In genomic region chr13:55210193-55210970, GRCm38 (mm10) we compare ENCODE assay signal across 8 mouse cellular contexts. TPM values are rescaled to one million over a fixed set of nuclear protein-coding genes. Genes with fewer than 3 reads are reported as not detected.
A peak's percentile ranks its signal among the peaks of the same experiment; 100 is the strongest.
DNase-seq lines count a peak whose midpoint lies in the region; ATAC-seq lines count a peak whose summit lies in the region.

No protein-coding gene starts in this region.

- DNase-seq in adrenal gland, postnatal 10 days, result peak; percentile 58
- DNase-seq in cerebellum, postnatal 14 days, result peak; percentile 82 to 83
- DNase-seq in layer of hippocampus, adult 9-11 months, result peak; percentile 28
- DNase-seq in lung, postnatal 25 days (ENCODE audit: low spot score), result peak; percentile 65
- DNase-seq in ovary, postnatal 36 days (ENCODE audit: low spot score), result peak; percentile 71
- DNase-seq in Muller cell, postnatal 12 days (ENCODE audit: inconsistent ontology term), result no peak

- ATAC-seq in frontal cortex, adult (ENCODE audit: low TSS enrichment), result peak; percentile 26
- peak; percentile 3 to 44; a peak in 3 of 4 replicates for ATAC-seq in hematopoietic stem cell, adult 5-6 weeks (replicated peaks in 1 of 2; ENCODE audit: insufficient read depth in 1 of 2, low FRiP score in 2 of 2, low TSS enrichment in 1 of 2, low read depth in 1 of 2, poor library complexity in 2 of 2, severe bottlenecking in 2 of 2)

RNA-seq across cellular contexts. Expression of gene Nsd1, which starts 0.8 kb away (rescaled TPM):
- total RNA-seq in adrenal gland, postnatal 10 days (2021), result 100 to 1,000 TPM in 1 of 2 experiments, 10 to 100 TPM in 1; 99.2 to 130 TPM
- total RNA-seq in hematopoietic stem cell, adult 5-6 weeks (2017), result 96.2 and 115 TPM in 2 replicates

RNA-seq across cellular contexts. Expression of gene Fgfr4, which starts 57.9 kb away (rescaled TPM):
- total RNA-seq in adrenal gland, postnatal 10 days (2021), result 10 to 100 TPM; 22.3 to 28.2 TPM
- total RNA-seq in hematopoietic stem cell, adult 5-6 weeks (2017), result not detected in 2 replicates

Comparison
In these comparisons a context has a peak if more than half of its experiments do, and no peak if none do; other contexts are left out.
1. RNA of gene Fgfr4, which starts 57.9 kb away (total RNA-seq): 22.3 to 28.2 TPM in adrenal gland, postnatal 10 days; not detected in hematopoietic stem cell, adult 5-6 weeks; every median in the first group is over 10 times any median in the second.